Mouse (Mus musculus) heart, adult 18-20 months (tissue): ENCODE data around the gene Myo1d. TPM values are rescaled to one million over a fixed set of nuclear protein-coding genes. Genes with fewer than 3 reads are reported as not detected.

ENCODE experiments used
- DNase-seq, 2 experiments: peaks; one replicate each; pipeline ENCODE4 v3.0.0; 2021 to 2022; ENCODE audit warnings: mixed read lengths in 1 of 2
- long read RNA-seq, 2 experiments: library from polyadenylated mRNA; stranded (forward); transcript quantifications; one replicate each; pipeline ENCODE4 v2.0.0; 2021
- total RNA-seq, 2 experiments: library from RNA; stranded (reverse); gene quantifications; 2 replicates each; pipeline ENCODE4 v1.2.3; 2021

The Myo1d gene
- 10 to 100 TPM; 10.1 to 10.3 TPM for total RNA-seq
- long read RNA-seq, experiment 1, partial matches to known transcripts = 4 of 4 reads
- long read RNA-seq, experiment 1, other reads (novel, unspliced or antisense) = 0 of 4 reads
- long read RNA-seq, experiment 2 = 0 reads

DNA sequence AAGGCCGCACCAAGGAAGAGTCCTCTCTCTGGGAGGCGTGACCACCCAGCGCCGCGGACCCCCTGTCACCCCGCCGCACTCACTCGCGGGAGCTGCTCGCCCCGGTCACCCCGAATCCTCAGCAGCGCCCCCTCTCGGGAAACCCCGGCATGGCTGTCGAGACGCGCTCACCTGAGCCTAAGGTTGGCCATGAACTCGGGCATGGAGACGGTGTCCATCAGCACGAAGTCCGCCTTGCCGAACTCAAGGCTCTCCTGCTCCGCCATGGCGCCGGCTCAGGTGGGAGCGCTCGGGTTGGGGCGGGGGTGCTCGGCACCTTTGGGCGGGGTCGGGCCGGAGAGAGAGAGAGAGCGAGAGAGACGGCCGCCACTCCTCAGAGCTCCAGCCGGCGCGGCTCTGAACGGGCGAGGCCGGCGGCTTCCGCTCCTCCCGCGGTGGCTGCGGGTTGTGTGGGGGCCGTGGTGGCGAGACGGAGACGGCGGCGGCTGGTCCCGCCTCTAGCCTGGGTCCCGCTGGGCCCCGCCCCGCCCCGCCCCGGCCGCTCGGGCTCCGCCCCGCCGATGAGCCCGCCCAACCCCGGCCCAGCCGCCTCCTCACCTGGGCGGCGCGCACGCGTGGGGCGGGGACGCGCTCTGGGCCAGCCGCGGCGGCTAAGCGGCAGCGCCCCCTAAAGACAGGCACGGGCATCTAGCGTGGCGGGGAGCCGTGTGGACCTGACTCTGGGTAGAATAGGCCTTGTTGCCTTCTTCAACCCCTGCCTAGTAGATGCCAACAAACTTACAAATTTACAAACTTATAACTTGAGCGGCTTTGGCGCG, at the start of gene Myo1d:
TSS of gene Myo1d (minus strand) at position 499 of the 818 bp plus-strand sequence.
- DNase-seq = peak; percentile 90 to 91

- no peak for DNase-seq
Measured at GRCm38 (mm10) chr11:80821794-80822193, 42.0 kb upstream of the Myo1d start.

DNA sequence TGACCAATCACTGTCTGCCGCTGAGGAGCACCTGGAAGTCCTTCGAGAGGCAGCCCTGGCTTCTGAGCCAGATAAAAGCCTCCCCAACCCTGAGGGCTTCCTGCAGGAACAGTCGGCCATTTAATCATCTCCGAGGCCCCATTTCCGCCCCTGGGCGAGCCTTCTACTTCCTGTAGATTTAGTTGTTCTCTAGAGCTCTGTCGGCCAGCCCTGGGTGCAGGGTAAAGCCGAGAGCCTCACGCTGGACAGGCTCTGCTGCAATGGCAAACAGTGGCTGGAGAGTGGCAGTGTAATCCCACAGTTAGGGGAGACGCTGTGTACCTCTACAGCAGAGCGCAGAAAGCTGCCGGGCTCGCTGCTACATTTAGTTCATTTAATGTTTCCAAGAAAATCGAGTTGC, 41.5 kb upstream of the Myo1d start:
- DNase-seq = peak; percentile 56 to 66

- DNase-seq = no peak
Measured at GRCm38 (mm10) chr11:80820085-80820484, 40.3 kb upstream of the Myo1d start.

- DNase-seq = peak; percentile 84 to 91
Measured at GRCm38 (mm10) chr11:80818060-80818697, 38.4 kb upstream of the Myo1d start.

GRCm38 (mm10) chr11:80815354-80815753, 35.5 kb upstream of the Myo1d start:
- no peak for DNase-seq

DNA sequence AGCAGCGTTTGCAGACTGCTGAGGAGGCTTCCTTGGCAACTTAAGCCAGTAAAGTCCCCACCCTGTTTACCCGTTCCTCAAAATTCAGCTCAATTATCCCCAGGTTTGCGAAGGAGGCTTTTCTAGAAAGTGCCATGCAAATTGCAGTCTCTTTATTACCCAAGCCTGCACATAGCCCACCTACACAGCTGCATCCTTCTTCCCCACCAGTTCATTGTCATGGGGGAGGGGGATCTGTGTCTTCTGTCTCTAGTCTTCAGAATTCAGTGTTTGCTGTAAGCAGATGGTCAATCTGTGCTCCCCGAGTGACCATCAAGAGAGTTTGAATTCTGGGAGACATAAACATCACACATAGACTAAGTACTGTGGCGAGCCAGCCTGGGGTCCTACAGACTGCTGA, 31.3 kb upstream of the Myo1d start:
- DNase-seq = no peak

GRCm38 (mm10) chr11:80809993-80810821, 30.4 kb upstream of the Myo1d start, which contains the start of gene Tmem98:
Tmem98 (plus strand) TSS chr11:80810175.
- DNase-seq = peak; percentile 46 to 53

- DNase-seq = no peak
Measured at GRCm38 (mm10) chr11:80809666-80809992, 29.8 kb upstream of the Myo1d start.

GRCm38 (mm10) chr11:80808551-80809070, 28.8 kb upstream of the Myo1d start:
- DNase-seq = no peak

GRCm38 (mm10) chr11:80802706-80803105, 22.9 kb upstream of the Myo1d start:
- peak; percentile 57 to 75 for DNase-seq

GRCm38 (mm10) chr11:80799979-80800378, 20.2 kb upstream of the Myo1d start:
- no peak for DNase-seq

GRCm38 (mm10) chr11:80795431-80795830, 15.6 kb upstream of the Myo1d start:
- no peak for DNase-seq

- DNase-seq = no peak
Measured at GRCm38 (mm10) chr11:80794290-80794689, 14.5 kb upstream of the Myo1d start.

GRCm38 (mm10) chr11:80793386-80793785, 13.6 kb upstream of the Myo1d start:
- DNase-seq = no peak

DNA sequence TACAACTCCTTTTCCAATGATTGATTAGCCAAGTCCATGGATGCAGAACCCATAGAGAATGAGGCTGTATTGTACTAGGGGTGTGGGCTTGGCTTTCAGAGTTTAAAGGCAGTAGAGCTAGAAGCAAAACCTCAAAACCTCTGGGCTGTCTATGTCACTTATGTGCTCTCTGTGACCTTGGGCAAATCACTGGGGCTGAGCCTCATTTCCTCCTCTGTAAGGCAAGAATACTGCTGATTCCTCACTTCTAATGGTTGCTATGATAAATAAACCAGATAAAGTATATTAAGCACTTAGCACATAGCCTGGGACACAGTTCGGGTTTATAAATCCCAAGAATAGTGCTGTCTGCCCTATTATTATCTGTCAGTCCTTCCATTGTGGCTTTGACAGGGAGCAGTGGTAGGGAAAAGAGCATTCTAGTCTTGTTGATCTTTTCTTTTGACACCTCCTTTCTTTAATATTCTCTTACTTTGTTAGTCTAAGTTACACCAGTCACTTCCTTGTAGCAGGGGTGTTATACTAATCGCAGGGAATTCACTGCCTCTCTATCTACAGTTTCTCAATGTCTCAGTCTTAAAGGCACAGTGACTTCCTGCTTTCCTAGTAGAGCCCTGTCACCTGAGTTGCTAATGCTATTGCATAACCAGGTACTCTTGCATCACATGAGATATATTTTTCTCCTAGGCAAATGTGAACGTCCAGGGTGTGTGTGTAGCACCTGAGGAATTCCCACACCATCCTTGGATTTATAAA, 12.0 kb upstream of the Myo1d start:
- DNase-seq = no peak

- no peak for DNase-seq
Measured at GRCm38 (mm10) chr11:80790413-80790812, 10.6 kb upstream of the Myo1d start.

- no peak for DNase-seq
Measured at GRCm38 (mm10) chr11:80789647-80790240, 9.9 kb upstream of the Myo1d start.

GRCm38 (mm10) chr11:80785672-80786071, 5.8 kb upstream of the Myo1d start:
- no peak for DNase-seq

DNA sequence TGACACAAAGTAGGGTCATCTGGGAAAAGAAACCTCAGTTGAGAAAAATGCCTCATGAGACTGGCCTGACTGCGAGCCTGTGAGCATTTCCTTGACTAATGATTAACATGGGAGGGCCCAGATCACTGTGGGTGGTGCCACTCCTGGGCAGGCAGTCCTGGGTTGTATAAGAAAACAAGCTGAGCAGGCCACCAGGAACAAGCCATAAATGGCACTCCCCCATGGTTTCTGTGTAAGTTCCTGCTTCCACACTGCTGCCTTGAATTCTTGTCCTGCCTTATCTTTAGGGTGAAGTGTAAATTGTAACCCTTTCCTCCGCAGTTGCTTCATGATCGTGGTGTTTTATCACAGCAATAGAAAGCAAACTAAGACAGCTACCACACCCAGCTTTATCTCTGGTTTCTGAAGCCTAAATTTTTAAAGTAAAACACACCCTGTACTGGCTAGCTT, 4.5 kb upstream of the Myo1d start:
- DNase-seq = peak in 1 of 2 experiments; percentile 23

GRCm38 (mm10) chr11:80783460-80783859, 3.6 kb upstream of the Myo1d start:
- DNase-seq = no peak
